Mouse (Mus musculus) CH12.LX (cell line): ENCODE results near the gene Ankrd17. TPM values are rescaled to one million over a fixed set of nuclear protein-coding genes. Genes with fewer than 3 reads are reported as not detected.

Experiments
- DNase-seq: peaks from one replicate; pipeline ENCODE4 v3.0.0-alpha.2; 2013; ENCODE audit errors: extremely low read depth
- H3K27ac ChIP-seq: 2 replicates; pipeline ENCODE4 v1.5.1; 2012; ENCODE audit warnings: low read depth, mild to moderate bottlenecking, control low read depth, moderate library complexity; ENCODE audit not compliant: insufficient read depth
- H3K27me3 ChIP-seq: replicated peaks from 2 replicates; pipeline ENCODE3; 2012; ENCODE audit warnings: inconsistent platforms
- H3K36me3 ChIP-seq, 2 experiments: replicated peaks in 1 of 2; 2 replicates each; pipeline versions ENCODE3 to v1.6.1; 2012; ENCODE audit warnings: inconsistent platforms in 1 of 2, low read length in 1 of 2, mild to moderate bottlenecking in 1 of 2, mixed read lengths in 1 of 2, moderate library complexity in 1 of 2; ENCODE audit not compliant: control insufficient read depth in 1 of 2, insufficient read depth in 1 of 2
- H3K4me1 ChIP-seq, 2 experiments: 2 replicates each; pipeline ENCODE4 v1.6.1; 2012; ENCODE audit warnings: inconsistent platforms in 1 of 2, moderate library complexity in 1 of 2; ENCODE audit not compliant: insufficient read depth in 2 of 2, control insufficient read depth in 1 of 2
- H3K4me2 ChIP-seq: 2 replicates; pipeline ENCODE4 v1.6.1; 2012; ENCODE audit warnings: low read depth, mild to moderate bottlenecking, control low read depth; ENCODE audit not compliant: poor library complexity, insufficient read depth, severe bottlenecking
- H3K4me3 ChIP-seq, 3 experiments: fragments of 150-350 bp in 1 of 3; sonication (generic) in 1 of 3; replicated peaks in 1 of 3; 2 replicates each; pipeline versions ENCODE3 to v1.5.1; 2011 to 2012; ENCODE audit warnings: low read depth in 2 of 3, low read length in 2 of 3, mild to moderate bottlenecking in 2 of 3, moderate library complexity in 2 of 3, control low read depth in 1 of 3, improper control_type of control experiment in 1 of 3, inconsistent platforms in 1 of 3, mixed read lengths in 1 of 3; ENCODE audit not compliant: poor library complexity in 1 of 3
- H3K79me2 ChIP-seq: replicated peaks from 2 replicates; pipeline ENCODE4 v1.6.1; 2012; ENCODE audit warnings: mild to moderate bottlenecking, moderate library complexity; ENCODE audit not compliant: control insufficient read depth, poor library complexity, insufficient read depth, severe bottlenecking; ENCODE audit errors: extremely low read depth
- H3K9ac ChIP-seq: 2 replicates; pipeline ENCODE4 v1.6.1; 2012; ENCODE audit warnings: low read depth, mild to moderate bottlenecking, control low read depth, moderate library complexity; ENCODE audit not compliant: insufficient read depth
- H3K9me3 ChIP-seq: replicated peaks from 2 replicates; pipeline ENCODE3; 2012; ENCODE audit warnings: low read length, inconsistent platforms, mixed read lengths
- CHD1 ChIP-seq: IDR thresholded peaks from 2 replicates; pipeline ENCODE4 v1.6.1; 2012; ENCODE audit warnings: low read depth, low read length, improper control_type of control experiment, inconsistent platforms
- CTCF ChIP-seq, 2 experiments: IDR thresholded peaks in 1 of 2; conservative IDR thresholded peaks in 1 of 2; 2 replicates each; pipeline ENCODE4 v1.5.1; 2011 to 2012; ENCODE audit warnings: low read depth in 2 of 2, low read length in 2 of 2, improper control_type of control experiment in 1 of 2, inconsistent platforms in 1 of 2, mild to moderate bottlenecking in 1 of 2, moderate library complexity in 1 of 2
- HCFC1 ChIP-seq: IDR thresholded peaks from 2 replicates; pipeline ENCODE4 v1.6.1; 2012; ENCODE audit warnings: low read depth, mild to moderate bottlenecking, inconsistent platforms, low read length, improper control_type of control experiment
- JUND ChIP-seq: conservative IDR thresholded peaks from 2 replicates; pipeline ENCODE4 v1.6.1; 2011; ENCODE audit warnings: low read depth, low read length, improper control_type of control experiment
- MAFK ChIP-seq: IDR thresholded peaks from 2 replicates; pipeline ENCODE4 v1.6.1; 2011; ENCODE audit warnings: low read length, improper control_type of control experiment; ENCODE audit not compliant: insufficient replicate concordance
- POLR2A ChIP-seq: IDR thresholded peaks from 2 replicates; pipeline ENCODE4 v1.6.1; 2011; ENCODE audit warnings: low read depth, mild to moderate bottlenecking, improper control_type of control experiment, low read length
- RAD21 ChIP-seq: IDR thresholded peaks from 2 replicates; pipeline ENCODE4 v1.6.1; 2011; ENCODE audit warnings: low read depth, mild to moderate bottlenecking, low read length, improper control_type of control experiment, moderate library complexity
- SMC3 ChIP-seq: IDR thresholded peaks from 2 replicates; pipeline ENCODE4 v1.6.1; 2011; ENCODE audit warnings: low read depth, low read length, improper control_type of control experiment
- TCF12 ChIP-seq: IDR thresholded peaks from 2 replicates; pipeline ENCODE4 v1.6.1; 2014; ENCODE audit warnings: low read depth, mild to moderate bottlenecking, inconsistent platforms, low read length, improper control_type of control experiment
- ZNF384 ChIP-seq: IDR thresholded peaks from 2 replicates; pipeline ENCODE4 v1.6.1; 2012; ENCODE audit warnings: low read depth, low read length, improper control_type of control experiment, inconsistent platforms
- dilution Hi-C: fragments of 300-500 bp; cut with MboI; formaldehyde crosslinking; loops from 2 replicates; pipeline ENCODE4 v1.14.3; 2020; ENCODE audit warnings: low sequenced_read_pairs; ENCODE audit not compliant: extremely low pct_unique_long_range_greater_than_20kb, extremely low pct_ligation_motif_present
- in situ Hi-C: fragments of 300-500 bp; cut with MboI; formaldehyde crosslinking; loops from 3 replicates; pipeline ENCODE4 v1.14.3; 2019; ENCODE audit warnings: low sequenced_read_pairs, low pct_ligation_motif_present, low pct_unique_long_range_greater_than_20kb, mixed read lengths
- polyA plus RNA-seq: library from polyadenylated mRNA; unstranded; fragments of >175 nt; gene quantifications from 2 replicates; pipeline ENCODE4 v1.2.1, GENCODE M21; 2012; ENCODE audit warnings: low read depth; ENCODE audit not compliant: insufficient read length
- total RNA-seq, 2 experiments: library from RNA; depleted of rRNA; stranded (reverse); fragments of 300-350 nt in 1 of 2; fragments of >200 nt in 1 of 2; gene quantifications; 2 replicates each; pipeline ENCODE4 v1.2.3; 2012 to 2014

The Ankrd17 gene
- total and polyA plus RNA-seq, 3 experiments: 31.7 to 71.5 (median 36.3) TPM

GRCm38 (mm10) chr5:90396817-90397216 is 30.4 kb upstream of the Ankrd17 start:
- H3K4me1 ChIP-seq: no peaks in the 10 kb centered on the region
- in situ Hi-C loops: no loop called here
- no peak overlapping the region for H3K9ac ChIP-seq
- H3K9me3 ChIP-seq: no peaks in the 10 kb centered on the region
- no peaks in the 10 kb centered on the region for H3K79me2 ChIP-seq
- DNase-seq: no peak
- no peaks in the 10 kb centered on the region for H3K36me3 ChIP-seq
- TF ChIP-seq POLR2A (no peak), JUND (no peak), TCF12 (no peak), CHD1 (no peak), HCFC1 (no peak)
- H3K4me3 ChIP-seq: no peak overlapping the region
- H3K27me3 ChIP-seq: no peaks in the 10 kb centered on the region
- no peak overlapping the region for H3K27ac ChIP-seq
- dilution Hi-C loops: no loop called here
- no peak overlapping the region for H3K4me2 ChIP-seq

GRCm38 (mm10) chr5:90394322-90394721 is 27.9 kb upstream of the Ankrd17 start:
- no peaks in the 10 kb centered on the region for H3K79me2 ChIP-seq
- dilution Hi-C loops (no loop called here), in situ Hi-C loops (no loop called here)
- no peak overlapping the region for H3K9ac ChIP-seq
- H3K36me3 ChIP-seq: no peaks in the 10 kb centered on the region
- H3K4me2 ChIP-seq: peak overlapping the region; percentile 21; the same call in 1 of the 2 replicates
- H3K27ac ChIP-seq: no peak overlapping the region
- H3K27me3 ChIP-seq: no peaks in the 10 kb centered on the region
- no peak for DNase-seq
- no peaks in the 10 kb centered on the region for H3K4me1 ChIP-seq
- no peaks in the 10 kb centered on the region for H3K9me3 ChIP-seq
- TF ChIP-seq POLR2A (no peak), HCFC1 (no peak), MAFK (no peak), CTCF (conservative IDR thresholded peaks at IDR 0.05 in 1 of 2, IDR thresholded peaks at IDR 0.05 in 1 of 2; ENCODE audit: low read depth in 2 of 2, low read length in 2 of 2) (peak in 1 of 2 experiments; percentile 52; a peak in 2 of 4 replicates), RAD21 (peak; percentile 6)
- no peak overlapping the region for H3K4me3 ChIP-seq

GRCm38 (mm10) chr5:90393764-90394163 is 27.4 kb upstream of the Ankrd17 start:
- no peaks in the 10 kb centered on the region for H3K4me1 ChIP-seq
- peak; percentile 70 for TF ChIP-seq ZNF384
- no peak for TF ChIP-seq SMC3
- peak in 1 of 2 experiments; percentile 34; a peak in 2 of 4 replicates for TF ChIP-seq CTCF (conservative IDR thresholded peaks at IDR 0.05 in 1 of 2, IDR thresholded peaks at IDR 0.05 in 1 of 2; ENCODE audit: low read depth in 2 of 2, low read length in 2 of 2)
- DNase-seq: no peak
- no peaks in the 10 kb centered on the region for H3K9me3 ChIP-seq
- H3K4me3 ChIP-seq: no peak overlapping the region
- H3K27ac ChIP-seq: no peak overlapping the region
- no peak overlapping the region for H3K9ac ChIP-seq
- in situ Hi-C loops: no loop called here
- H3K4me2 ChIP-seq: 0 out of 2 replicates have a peak overlapping the region, but pooled peaks have one; percentile 13
- dilution Hi-C loops: no loop called here
- H3K36me3 ChIP-seq: no peaks in the 10 kb centered on the region
- H3K27me3 ChIP-seq: no peaks in the 10 kb centered on the region
- H3K79me2 ChIP-seq: no peaks in the 10 kb centered on the region
